Mouse (Mus musculus) forebrain, embryonic 10.5 days (tissue): ENCODE results near the gene Gm9837. TPM values are rescaled to one million over a fixed set of nuclear protein-coding genes. Genes with fewer than 3 reads are reported as not detected.
A peak's percentile ranks its signal among the peaks of the same experiment; 100 is the strongest.

ENCODE experiments used
- DNase-seq: peaks from one replicate; pipeline ENCODE4 v3.0.0-alpha.2; 2017; ENCODE audit warnings: low spot score; ENCODE audit errors: extremely low spot score
- H3K27ac ChIP-seq: fragments of 300-500 bp; sonication (generic); 2 replicates; pipeline ENCODE4 v1.5.1; 2016; ENCODE audit warnings: mild to moderate bottlenecking
- H3K27me3 ChIP-seq: fragments of 300-500 bp; sonication (generic); 2 replicates; pipeline ENCODE4 v1.6.1; 2016; ENCODE audit warnings: mild to moderate bottlenecking; ENCODE audit not compliant: poor library complexity, severe bottlenecking
- H3K36me3 ChIP-seq: fragments of 300-500 bp; sonication (generic); replicated peaks from 2 replicates; pipeline ENCODE4 v1.6.1; 2016; ENCODE audit warnings: mild to moderate bottlenecking, moderate library complexity
- H3K4me1 ChIP-seq: fragments of 300-500 bp; sonication (generic); 2 replicates; pipeline ENCODE4 v1.6.1; 2016
- H3K4me3 ChIP-seq: fragments of 300-500 bp; sonication (generic); 2 replicates; pipeline ENCODE4 v1.5.1; 2016; ENCODE audit warnings: mild to moderate bottlenecking, moderate library complexity
- H3K9me3 ChIP-seq: fragments of 300-500 bp; sonication (generic); 2 replicates; pipeline ENCODE4 v1.6.1; 2016; ENCODE audit warnings: mild to moderate bottlenecking, moderate library complexity
- WGBS: fragments of 180-500 bp; shearing (Covaris S2); methylation state at CpG from one replicate; pipeline ENCODE4 v1.1.7; 2016; 5-methylcytosine and 5-hydroxymethylcytosine counted together
- polyA plus RNA-seq: library from polyadenylated mRNA; unstranded; fragments of >200 nt; fragmentation: Nextera tagmentation; extraction: Ambion mirVana; gene quantifications from 2 replicates; pipeline ENCODE4 v1.2.1, GENCODE M21; 2016

Gm9837 gene
- polyA plus RNA-seq, 1 experiment from 2014 or later: not detected

DNA sequence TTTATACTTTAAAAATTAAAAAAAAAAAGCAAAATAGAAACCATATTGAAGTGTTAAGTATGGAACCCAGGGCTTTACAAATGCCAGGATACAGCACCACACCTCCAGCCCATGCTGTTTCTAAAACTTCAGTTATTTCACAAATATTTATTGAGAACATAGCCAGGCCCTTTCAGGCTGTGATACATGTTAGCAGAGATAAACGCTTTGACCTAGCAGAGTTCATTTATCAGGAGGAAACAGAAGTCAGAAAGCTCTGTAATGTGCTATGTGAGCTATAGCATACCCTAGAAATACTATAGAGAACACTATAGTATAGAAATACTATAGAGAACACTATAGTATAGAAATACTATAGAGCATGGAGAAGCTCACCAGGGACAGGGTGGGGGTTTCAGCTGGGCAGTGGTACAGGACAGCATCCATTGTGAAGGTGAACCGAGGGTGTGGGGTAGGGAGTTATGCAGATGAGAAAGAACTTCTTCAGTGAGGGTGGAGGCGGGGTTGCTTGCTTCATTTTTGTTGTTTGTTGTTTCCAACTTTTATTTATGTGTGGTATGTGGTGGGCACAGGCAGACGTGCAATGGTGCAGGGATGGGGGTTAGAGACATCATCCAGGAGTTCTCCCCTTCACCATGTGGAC, 10.9 kb upstream of the Gm9837 start:
- no peak overlapping the region for H3K4me3 ChIP-seq
- H3K27me3 ChIP-seq: peaks cover 82% of the 10 kb centered on the region
- H3K27ac ChIP-seq: no peak overlapping the region
- no peak for DNase-seq
- 81% methylated on average over 4 of the region's 4 CpGs for whole genome bisulfite sequencing
- H3K36me3 ChIP-seq: peaks cover 4% of the 10 kb centered on the region; the same call in 1 of the 2 replicates
- H3K9me3 ChIP-seq: peaks cover 11% of the 10 kb centered on the region; the same call in 1 of the 2 replicates
- H3K4me1 ChIP-seq: peaks cover 26% of the 10 kb centered on the region

- Histone ChIP-seq H3K27ac (peak within 1 kb of the TSS; percentile 48), H3K9me3 (peaks cover 11% of the 10 kb centered on the region; the same call in 1 of the 2 replicates), H3K4me3 (peak within 1 kb of the TSS; percentile 54), H3K36me3 (peaks cover 4% of the 10 kb centered on the region; the same call in 1 of the 2 replicates), H3K27me3 (peaks cover 89% of the 10 kb centered on the region), H3K4me1 (peaks cover 39% of the 10 kb centered on the region)
- no peak for DNase-seq
- WGBS: 4% methylated on average over 40 of the region's 40 CpGs
Measured at GRCm38 (mm10) chr11:53479783-53480301, 9.6 kb upstream of the Gm9837 start, which contains the start of the genes Gm9945 and Sowaha. TSS of gene Gm9945 (plus strand) at chr11:53480166. TSS of gene Sowaha (minus strand) at chr11:53480274.

DNA sequence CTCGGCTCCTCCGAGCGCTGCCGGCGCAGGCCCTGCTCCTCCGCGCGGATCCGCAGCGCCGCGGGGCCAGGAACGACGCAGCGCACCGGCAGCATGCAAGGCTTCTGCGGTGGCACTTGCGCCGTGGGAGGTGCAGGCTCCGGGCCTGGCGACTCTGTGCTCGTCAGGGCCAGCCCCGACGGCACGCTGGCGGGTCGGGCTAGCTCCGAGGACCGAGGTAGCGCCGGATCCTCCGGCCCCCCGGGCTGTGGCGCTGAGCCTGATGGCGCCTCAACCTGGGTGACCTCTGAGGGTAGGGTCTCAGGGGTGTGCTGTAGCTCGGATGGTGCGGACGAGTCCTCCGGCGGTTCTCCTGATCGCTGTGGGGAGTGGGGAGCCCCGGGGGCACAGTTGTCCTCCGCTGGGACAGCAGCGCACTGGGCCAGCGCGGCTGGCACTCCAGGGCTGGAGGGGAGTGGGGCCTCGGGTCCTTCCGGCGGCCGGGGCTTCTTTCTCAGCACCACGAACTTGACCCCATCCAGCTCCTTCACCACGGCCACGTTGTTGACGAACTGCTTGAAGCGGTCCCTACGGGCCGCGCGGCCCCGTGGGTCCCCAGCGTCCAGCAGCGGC, 9.0 kb upstream of the Gm9837 start:
- 2% methylated on average over 62 of the region's 62 CpGs for WGBS
- DNase-seq: no peak
- peaks cover 4% of the 10 kb centered on the region; the same call in 1 of the 2 replicates for H3K36me3 ChIP-seq
- H3K9me3 ChIP-seq: peaks cover 11% of the 10 kb centered on the region; the same call in 1 of the 2 replicates
- H3K27me3 ChIP-seq: peaks cover 94% of the 10 kb centered on the region
- H3K4me3 ChIP-seq: peak overlapping the region; percentile 54
- H3K27ac ChIP-seq: peak overlapping the region; percentile 48
- H3K4me1 ChIP-seq: peaks cover 40% of the 10 kb centered on the region

DNA sequence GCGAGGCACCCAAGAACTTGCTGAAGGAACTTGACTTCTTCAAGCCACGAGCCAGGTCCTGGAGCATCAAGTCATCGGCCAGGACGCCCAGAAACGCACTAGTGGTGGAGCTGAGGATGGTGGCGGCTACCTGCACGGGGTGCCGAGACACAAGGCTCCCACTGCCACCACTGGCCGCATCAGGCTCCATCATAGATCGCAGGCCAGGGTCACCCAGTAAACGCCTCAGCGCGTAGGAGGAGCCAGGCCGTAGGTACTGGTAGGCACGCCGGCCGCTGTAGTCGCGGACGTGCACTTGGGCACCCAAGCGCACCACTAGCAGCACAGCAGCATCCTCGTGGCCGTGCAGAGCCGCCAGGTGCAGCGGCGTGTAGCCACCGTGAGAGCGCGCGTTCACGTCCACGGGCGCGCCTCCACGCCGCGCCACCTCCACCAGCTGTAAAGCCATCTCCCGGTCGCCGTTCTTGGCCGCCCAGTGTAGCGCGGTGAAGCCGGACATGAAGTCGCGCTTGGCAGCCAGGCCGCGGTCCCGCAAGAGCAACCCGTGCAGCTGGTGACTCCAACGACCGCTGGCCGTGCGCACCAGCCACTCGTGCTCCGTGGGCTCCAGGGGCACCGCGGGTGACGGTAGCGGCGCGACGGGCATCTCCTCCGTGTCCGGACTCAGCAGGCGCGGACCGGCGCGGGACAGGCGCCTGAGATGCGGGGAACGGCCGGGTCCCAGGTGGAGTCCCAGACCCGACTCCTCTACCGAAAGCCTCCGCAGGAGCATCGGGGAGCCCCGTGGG, 8.3 kb upstream of the Gm9837 start:
- 4% methylated on average over 79 of the region's 79 CpGs for WGBS
- H3K9me3 ChIP-seq: peaks cover 11% of the 10 kb centered on the region; the same call in 1 of the 2 replicates
- peak overlapping the region; percentile 54 for H3K4me3 ChIP-seq
- DNase-seq: peak; percentile 54
- H3K27me3 ChIP-seq: peaks cover 96% of the 10 kb centered on the region
- peaks cover 4% of the 10 kb centered on the region; the same call in 1 of the 2 replicates for H3K36me3 ChIP-seq
- peak overlapping the region; percentile 48 for H3K27ac ChIP-seq
- H3K4me1 ChIP-seq: peaks cover 40% of the 10 kb centered on the region

- no peak for DNase-seq
- Histone ChIP-seq H3K9me3 (peaks cover 11% of the 10 kb centered on the region; the same call in 1 of the 2 replicates), H3K27ac (no peak overlapping the region), H3K36me3 (peaks cover 4% of the 10 kb centered on the region; the same call in 1 of the 2 replicates), H3K4me1 (peaks cover 40% of the 10 kb centered on the region), H3K27me3 (peaks cover 98% of the 10 kb centered on the region), H3K4me3 (no peak overlapping the region)
- WGBS: 42% methylated on average over 7 of the region's 7 CpGs
Measured at GRCm38 (mm10) chr11:53477833-53478232, 7.6 kb upstream of the Gm9837 start.

GRCm38 (mm10) chr11:53475620-53476019, 5.3 kb upstream of the Gm9837 start:
- H3K27ac ChIP-seq: no peak overlapping the region
- 33% methylated on average over 8 of the region's 8 CpGs for WGBS
- H3K9me3 ChIP-seq: peaks cover 10% of the 10 kb centered on the region; the same call in 1 of the 2 replicates
- peaks cover 48% of the 10 kb centered on the region for H3K4me1 ChIP-seq
- no peak overlapping the region for H3K4me3 ChIP-seq
- peaks cover 100% of the 10 kb centered on the region for H3K27me3 ChIP-seq
- H3K36me3 ChIP-seq: peaks cover 4% of the 10 kb centered on the region; the same call in 1 of the 2 replicates
- DNase-seq: no peak

- H3K4me1 ChIP-seq: peaks cover 39% of the 10 kb centered on the region
- no peaks in the 10 kb centered on the region for H3K36me3 ChIP-seq
- H3K4me3 ChIP-seq: no peak overlapping the region
- DNase-seq: no peak
- 81% methylated on average over 3 of the region's 3 CpGs for WGBS
- H3K27me3 ChIP-seq: peaks cover 100% of the 10 kb centered on the region
- no peak overlapping the region for H3K27ac ChIP-seq
- no peaks in the 10 kb centered on the region for H3K9me3 ChIP-seq
Measured at GRCm38 (mm10) chr11:53472709-53473108, 2.4 kb upstream of the Gm9837 start.

GRCm38 (mm10) chr11:53469294-53469967, 848 bp downstream of the Gm9837 start:
- peaks cover 100% of the 10 kb centered on the region for H3K27me3 ChIP-seq
- DNase-seq: no peak
- no peaks in the 10 kb centered on the region for H3K36me3 ChIP-seq
- 37% methylated on average over 16 of the region's 16 CpGs for WGBS
- peak overlapping the region; percentile 43 for H3K4me3 ChIP-seq
- no peak overlapping the region for H3K27ac ChIP-seq
- peaks cover 35% of the 10 kb centered on the region for H3K4me1 ChIP-seq
- H3K9me3 ChIP-seq: peaks cover 6% of the 10 kb centered on the region; the same call in 1 of the 2 replicates

DNA sequence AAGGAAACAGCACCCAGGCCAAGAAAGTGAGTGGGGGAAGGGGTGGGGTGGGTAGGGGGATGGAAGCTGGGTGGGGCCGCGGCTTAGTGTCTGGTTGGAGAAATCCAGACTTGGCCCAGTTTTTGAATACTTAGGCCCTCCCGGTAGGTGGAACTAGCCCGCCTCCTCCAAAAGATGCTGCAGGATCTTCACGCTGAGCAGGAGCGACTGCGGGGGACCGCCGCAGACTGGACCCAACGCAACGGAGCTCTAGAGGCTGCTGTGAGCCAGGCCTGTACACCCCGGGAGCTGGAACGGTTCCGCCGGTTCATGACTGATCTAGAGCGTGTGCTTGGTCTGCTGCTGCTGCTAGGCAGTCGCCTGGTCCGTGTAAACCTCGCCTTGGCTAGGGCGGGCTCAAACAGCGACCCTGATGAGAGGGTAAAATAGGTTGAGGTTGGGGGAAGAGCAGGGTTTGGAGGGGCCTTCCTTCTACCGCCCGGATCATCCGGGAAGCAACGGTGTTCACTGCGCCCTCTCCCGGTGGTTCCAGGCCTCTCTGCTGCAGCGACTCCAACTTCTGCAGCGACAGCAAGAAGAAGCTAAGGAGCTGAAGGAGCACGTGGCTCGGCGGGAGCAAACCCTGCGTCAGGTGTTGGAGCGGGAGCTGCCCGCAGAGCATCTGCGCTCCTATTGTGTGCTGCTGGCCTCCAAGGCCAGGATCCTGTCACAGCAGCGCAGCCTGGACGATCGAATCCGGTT, 3.9 kb downstream of the Gm9837 start:
- Histone ChIP-seq H3K4me1 (peaks cover 55% of the 10 kb centered on the region), H3K36me3 (no peaks in the 10 kb centered on the region), H3K9me3 (peaks cover 8% of the 10 kb centered on the region; the same call in 1 of the 2 replicates), H3K27me3 (peaks cover 100% of the 10 kb centered on the region), H3K4me3 (peak overlapping the region; percentile 39), H3K27ac (peak overlapping the region; percentile 58)
- 6% methylated on average over 40 of the region's 40 CpGs for WGBS
- DNase-seq: peak; percentile 83

DNA sequence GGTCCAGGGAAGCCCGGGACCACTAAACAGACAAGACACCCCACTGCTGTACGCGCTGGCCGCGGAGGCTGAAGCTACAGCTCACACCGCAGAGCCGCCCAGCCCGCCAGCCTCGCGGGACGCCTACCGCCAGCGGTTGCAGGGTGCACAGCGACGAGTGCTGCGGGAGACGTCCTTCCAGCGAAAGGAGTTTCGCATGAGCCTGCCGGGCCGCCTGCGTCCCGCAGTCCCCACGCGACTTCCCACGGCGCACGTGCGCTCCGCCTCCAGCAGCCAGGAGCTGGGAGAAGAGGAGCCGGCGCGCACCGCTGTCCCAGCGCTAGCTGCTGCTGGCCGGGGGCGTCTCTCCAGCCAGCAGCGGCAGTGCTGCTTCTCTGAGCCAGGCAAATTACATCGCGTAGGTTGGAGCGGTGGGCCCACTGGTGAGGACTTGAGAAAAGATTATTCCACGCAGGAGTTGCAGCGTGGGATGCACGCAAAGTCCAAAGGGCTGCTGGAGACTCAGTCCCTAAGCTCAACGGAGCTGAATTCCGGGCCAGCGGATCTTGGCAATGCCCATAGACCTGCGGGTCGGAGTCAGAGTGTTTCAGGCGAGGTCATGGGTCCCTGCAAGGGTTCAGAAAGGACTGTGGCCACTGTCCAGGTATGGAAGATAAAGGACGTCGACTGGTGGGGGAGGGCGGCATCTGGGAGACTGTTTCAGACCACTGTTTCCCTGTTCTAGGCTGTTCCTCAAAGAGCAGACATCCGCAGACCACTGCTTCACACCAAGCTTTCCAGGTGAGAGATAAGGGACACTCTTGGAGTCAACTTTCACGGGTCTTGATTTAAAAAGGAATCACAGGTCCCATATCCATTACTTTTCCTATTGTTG, 6.5 kb downstream of the Gm9837 start:
- H3K9me3 ChIP-seq: peaks cover 8% of the 10 kb centered on the region; the same call in 1 of the 2 replicates
- 6% methylated on average over 55 of the region's 55 CpGs for WGBS
- 0 out of 2 replicates have a peak overlapping the region, but pooled peaks have one; percentile 25 for H3K27ac ChIP-seq
- peaks cover 100% of the 10 kb centered on the region for H3K27me3 ChIP-seq
- H3K4me1 ChIP-seq: peaks cover 33% of the 10 kb centered on the region
- DNase-seq: peak; percentile 55
- H3K4me3 ChIP-seq: peak overlapping the region; percentile 58
- H3K36me3 ChIP-seq: no peaks in the 10 kb centered on the region
